Mouse (Mus musculus) heart, adult 8-10 months (tissue): ENCODE data around the gene Itpr3. TPM values are rescaled to one million over a fixed set of nuclear protein-coding genes. Genes with fewer than 3 reads are reported as not detected.

Experiments used
- DNase-seq: peaks from one replicate; pipeline ENCODE4 v3.0.0; 2022; ENCODE audit warnings: low spot score
- total RNA-seq, 4 experiments: library from RNA; stranded (reverse); gene quantifications; 2 replicates each; pipeline ENCODE4 v1.2.4; 2022

Itpr3 gene
- total RNA-seq, 4 experiments from 2014 or later, result 5.0 to 8.7 (median 6.8) TPM

DNA sequence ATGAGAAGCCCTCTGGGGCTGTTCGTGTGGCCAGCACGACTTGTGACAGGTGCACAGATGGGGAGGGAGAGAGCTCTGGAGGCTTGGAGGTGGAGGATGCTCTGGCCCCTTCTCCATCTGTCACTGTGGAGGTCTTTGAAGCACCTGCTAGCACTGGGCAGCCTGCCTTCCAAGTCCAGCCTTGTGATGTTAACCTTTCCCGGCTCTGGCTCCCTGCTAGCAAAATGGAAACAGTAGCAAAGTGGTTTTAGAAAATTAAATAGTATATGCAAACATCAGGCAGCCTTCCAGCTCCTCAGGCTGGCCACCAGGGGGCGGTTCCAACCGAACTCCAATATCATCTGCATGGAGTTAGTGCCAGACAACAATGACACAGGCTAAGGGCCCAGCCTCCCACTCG is 14.5 kb downstream of the Itpr3 start:
- no peak for DNase-seq

DNA sequence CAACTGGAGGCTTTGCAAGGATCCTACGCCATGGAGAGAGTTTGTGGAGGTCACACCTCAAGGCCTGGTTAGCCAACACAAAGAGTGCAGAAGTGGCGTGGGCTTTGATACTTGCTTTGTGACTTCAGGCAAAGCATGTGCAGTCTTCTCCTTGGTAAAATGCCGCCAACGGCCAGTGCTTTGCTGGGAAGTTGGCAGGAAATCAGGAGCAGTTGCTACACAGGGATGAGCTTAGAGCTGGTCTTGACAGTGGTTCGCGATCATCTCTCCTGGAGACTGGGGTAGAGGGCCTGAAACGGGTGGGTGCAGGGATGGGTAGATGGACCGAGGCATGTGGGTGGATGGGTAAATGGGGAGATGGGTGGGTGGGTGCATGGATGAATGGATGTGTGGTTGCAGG is 15.3 kb downstream of the Itpr3 start:
- no peak for DNase-seq

DNA sequence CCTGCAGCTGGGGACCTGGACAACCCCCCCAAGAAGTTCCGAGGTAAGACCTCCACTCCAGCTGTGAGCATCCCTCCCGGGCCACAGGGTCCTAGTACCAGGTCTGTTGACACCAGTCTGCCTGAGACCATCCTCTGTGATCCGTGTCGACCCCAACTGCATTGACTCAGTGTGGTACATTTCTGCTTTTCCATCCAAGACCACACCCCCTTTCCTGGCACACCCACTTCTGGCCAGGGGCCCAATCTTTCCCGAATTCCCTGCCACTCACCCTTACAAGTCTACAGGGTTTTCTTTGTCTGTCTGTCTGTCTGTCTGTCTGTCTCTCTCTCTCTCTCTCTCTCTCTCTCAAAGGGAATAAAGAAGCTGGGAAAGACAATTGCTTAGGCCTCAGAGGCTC is 16.0 kb downstream of the Itpr3 start:
- no peak for DNase-seq

DNA sequence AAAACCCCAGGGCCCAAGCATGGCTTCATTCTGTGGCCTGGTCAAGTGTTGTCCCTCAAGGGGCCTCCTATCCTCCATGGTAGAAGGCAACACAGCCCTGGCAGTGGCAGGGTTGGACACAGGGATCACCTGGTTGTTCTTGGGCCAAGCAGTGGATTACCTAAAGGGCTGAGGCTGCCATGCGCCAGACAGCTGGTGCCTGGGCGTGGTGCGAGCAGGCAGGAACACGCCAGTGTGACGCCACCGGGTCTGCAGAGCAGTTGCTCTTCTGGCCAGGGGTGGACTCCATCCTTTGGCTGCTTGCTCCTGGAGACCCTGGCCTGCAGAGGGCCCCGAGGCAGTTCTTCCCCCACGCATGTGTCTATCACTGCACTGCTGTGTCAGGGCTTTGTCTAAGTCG is 16.7 kb downstream of the Itpr3 start:
- DNase-seq, result no peak

DNA sequence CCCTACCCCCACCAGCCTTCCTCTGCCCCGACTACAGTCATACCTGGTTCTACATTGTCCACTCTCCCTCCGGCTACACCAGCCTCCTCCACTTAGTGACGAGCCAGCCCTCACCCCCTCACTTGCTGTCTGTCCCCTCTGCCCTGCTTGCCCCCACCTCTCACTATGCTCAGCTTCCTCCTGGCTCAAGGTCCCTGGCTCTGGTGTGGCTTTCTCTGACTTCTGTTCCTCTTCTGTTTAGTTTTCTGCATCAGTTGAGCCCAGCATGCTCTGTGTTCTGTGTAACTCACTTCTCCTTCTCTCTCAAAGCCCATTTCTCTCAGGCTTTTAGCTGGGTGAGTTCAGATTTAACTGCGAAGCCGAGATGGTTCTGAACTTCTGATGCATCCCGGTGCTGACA is 17.1 kb downstream of the Itpr3 start:
- no peak for DNase-seq

DNA sequence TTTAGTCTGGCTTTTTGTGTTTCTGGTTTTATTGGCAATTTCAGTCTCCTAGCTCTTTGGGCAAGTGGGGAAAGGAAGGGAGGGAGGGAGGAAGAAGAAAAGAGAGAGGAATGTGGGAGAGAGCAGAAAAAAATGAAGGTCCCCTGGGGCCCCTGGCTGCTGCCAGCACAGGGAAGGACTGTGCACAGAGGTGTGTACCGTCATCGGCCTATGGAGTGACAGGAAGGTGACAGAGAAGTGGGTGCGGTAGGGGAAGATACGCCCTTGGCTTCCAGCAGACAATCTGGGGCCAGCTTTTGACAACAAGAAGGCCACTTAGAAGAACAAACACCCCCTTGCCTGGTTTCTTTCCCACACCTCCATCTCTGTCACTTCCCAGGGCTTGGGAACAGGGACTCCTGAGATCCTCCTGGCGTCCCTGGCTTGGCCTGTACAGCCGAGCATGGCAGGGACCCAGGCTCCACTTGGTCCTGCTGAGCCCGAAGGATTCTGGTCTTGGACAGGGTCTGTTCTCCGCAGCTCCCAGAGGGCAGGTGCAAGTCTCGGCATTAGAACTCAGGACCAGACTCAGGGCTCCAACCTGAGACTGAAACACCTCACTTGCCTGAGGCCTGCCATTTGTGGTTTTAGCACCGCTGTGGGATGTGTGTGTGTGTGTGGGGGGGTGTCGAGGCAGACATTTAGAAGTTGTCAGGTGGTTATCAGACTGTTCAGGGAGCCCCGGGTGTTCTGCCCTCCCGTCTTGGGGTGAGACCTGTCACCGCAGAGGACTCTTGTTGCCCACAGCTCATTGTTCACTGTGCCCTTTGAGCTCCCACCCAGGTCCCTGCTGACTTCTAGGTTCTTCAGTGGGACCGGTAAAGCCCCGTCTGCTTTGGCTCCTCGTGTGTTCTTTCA is 18.0 kb downstream of the Itpr3 start:
- no peak for DNase-seq

DNA sequence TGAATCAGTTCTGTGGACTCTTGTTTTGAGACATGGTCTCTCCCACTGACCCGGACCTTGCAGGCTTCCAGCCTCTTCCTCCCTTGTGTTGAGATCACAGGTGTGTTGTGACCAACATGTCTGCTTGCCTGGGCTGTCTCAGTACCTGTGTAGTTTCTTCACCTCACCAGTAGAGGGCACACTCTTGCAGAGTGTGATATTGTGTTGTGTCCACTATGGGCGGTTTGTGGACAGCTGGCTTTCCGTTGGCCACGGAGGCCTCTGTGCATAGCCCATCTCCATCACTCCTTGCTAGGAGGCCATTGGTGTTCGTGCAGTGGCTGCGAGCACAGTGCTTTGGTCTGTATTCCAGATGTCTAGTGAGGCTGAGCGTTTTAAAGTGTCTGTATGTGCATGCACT is 20.0 kb downstream of the Itpr3 start:
- no peak for DNase-seq

DNA sequence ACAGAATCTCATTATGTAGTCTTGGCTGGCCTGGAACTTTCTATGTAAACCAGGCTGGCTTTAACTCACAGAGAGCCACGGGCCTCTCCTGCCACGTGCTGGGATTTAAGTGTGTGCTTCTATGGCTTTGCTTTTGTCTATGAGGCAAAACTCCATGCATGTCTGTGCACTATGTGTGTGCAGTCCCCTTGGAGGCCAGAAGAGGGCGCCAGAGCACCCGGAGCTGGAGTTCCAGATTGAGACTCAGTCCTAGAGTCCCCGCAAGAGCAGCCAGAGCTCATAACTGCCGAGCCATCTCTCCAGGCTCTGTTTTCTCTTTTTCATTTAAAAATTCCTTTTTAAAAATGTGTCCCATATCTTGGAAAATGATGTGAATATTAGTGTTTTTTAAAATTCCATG is 20.8 kb downstream of the Itpr3 start:
- no peak for DNase-seq

DNA sequence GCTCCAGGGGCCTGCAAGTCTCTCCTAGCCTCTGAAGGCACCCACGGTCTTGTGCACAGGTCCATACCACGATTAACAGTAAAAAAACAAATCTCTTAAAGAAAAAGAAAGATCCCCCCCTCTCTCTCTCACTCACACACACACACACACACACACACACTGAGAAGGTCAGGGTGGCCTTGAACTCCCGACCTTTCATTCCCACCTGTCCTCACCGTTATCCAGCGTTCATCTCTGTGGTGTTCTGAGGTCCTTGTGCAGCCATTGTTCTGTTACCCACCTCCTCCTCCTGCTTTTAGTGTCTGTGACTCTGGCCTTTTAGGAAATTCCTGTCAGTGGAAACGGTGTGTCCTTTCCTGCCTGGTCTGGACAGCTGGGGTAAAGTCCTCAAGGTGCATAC is 21.4 kb downstream of the Itpr3 start:
- DNase-seq, result no peak

DNA sequence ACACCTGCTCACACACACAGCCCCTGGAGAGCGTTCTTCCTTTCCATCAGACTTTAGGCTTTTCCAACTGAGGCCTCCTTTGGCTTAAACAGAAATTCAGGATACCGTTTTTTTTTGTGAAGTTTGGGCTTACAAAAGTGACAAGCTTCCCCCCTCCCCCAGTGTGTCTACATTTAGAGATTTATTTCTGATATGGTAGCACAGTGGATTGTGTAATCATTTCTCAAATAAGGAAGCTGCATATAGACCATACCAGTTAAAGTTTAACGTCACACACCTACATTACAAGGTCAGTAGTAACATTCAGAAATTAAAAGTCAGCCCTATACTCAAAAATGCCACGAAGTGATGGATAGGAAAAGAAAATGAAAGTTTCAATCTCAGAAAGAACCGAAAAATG is 24.8 kb downstream of the Itpr3 start:
- no peak for DNase-seq

DNA sequence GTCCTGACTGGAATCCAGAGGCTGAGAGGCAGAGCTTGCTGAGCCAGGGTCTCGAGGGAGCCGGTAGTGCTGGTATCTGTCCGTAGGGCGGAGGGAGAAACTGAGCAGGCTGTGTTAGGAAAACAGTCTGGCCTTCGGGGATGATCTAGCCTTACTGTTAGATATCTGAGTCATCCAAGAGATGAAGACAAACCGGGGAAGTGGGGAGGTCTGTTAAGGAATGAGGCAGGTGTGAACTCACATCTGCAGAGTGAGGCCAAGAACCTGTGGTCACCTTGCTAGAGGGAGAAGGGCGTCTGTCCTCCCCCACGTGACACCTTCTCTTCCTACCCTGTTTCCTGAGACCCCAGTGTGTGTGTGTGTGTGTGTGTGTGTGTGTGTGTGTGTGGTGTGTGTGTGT is 25.7 kb downstream of the Itpr3 start:
- no peak for DNase-seq

DNA sequence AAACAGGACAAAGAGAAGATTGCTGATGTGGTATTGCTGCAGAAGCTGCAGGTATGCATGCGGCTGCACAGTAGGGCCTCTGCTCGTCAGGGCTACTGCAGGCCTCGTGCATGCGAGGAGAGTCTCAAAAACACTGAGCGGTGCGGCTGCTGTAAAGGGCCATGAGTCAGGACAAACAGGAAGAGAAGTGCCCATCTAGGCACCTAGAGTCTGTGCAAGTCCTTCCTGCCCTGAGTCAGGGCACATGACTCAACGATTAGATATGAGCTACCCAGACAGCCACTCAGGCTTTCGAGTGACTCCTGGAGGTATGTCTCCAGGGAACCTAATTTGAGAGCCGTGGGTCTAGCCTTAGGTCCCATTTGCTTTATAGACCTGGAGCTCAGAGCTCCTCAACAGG is 26.5 kb downstream of the Itpr3 start:
- no peak for DNase-seq

DNA sequence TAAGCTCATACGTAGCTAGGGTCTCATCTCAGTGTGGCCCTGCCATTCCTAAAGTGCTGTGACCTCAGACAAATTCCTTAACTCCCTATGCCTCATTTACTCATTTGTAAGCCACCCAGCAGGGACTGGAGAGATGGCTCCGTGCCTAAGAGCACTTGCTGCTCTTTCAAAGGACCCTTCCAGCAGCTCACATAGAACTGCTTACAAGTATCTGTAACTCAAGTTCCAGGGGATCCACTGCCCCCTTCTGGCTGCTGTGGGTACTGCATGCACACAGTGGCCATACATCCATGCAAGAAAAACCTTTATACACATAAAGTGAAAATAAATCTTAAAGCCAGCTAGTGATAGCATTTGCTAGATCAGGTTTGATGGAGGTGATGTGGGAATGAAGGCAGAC is 28.6 kb downstream of the Itpr3 start:
- peak; percentile 21 for DNase-seq

DNA sequence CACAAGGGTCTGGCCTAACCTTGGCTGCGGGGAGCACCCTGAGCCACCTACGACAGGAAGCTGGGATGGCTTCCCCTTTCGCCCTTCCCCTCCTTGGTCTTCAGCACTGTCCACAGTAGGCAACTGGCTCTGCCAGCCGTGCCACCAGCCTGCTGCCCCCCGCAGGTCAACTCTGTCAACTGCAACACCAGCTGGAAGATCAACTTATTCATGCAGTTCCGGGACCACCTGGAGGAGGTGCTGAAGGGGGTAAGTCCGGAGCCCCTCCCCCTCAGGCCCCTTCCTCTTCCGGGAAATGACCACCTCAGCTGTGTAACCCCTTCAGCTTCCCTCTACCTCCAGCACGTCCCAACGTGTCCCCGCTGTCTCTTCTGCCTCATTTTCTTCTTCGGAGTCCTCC is 30.3 kb downstream of the Itpr3 start:
- no peak for DNase-seq

DNA sequence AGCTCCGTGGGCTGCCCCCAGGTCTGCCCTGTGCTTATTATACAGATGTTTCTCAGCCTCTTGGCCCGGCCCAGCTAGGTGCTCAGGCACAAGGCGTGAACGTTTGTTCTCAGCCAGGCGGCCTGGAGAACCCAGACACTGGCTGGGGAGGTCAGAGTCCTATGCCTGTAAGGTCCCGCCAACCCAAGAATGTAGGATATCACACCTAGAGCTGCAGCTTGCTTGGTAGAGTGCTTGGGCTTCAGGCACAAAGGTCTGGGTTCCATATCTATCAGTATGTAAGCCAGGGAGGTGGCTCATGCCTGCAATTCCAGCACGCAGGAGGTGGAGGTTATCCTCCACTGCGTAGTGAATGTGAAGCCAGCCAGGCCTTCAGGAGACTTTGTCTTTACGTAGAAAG is 33.0 kb downstream of the Itpr3 start:
- DNase-seq, result no peak

DNA sequence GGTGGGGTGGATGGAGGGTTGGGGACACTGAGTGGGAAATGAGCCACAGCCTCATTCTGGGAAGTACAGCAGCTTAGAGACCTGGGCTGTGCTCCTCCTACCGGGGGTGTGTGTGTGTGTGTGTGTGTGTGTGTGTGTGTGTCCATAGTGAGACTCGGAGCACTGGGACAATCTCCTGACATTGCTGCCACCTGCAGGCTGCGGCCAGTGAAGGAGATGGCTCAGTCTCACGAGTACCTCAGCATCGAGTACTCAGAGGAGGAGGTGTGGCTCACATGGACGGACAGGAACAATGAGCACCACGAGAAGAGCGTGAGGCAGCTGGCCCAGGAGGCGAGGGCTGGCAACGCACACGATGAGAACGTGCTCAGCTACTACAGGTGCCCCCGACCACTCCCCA is 38.6 kb downstream of the Itpr3 start:
- no peak for DNase-seq

DNA sequence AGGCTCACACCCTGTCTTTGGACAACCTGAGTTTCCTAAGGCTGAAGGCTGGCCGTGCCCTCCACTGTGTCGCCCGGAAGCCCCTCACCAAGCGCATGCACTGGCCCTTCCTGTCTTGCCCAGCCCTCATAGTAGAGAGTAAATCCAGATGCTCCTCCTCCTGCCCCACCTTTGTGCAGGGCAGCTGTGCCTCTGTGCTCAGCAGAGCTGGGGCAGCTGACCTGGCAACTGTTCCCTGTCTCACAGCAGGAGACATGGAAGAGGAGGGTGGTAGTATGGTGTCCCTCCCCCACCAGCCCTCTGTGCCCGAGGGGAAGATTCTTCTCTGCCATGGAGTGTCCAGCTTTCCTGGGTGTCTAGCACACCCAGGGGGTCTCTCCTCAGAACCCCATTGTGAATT is 44.6 kb downstream of the Itpr3 start:
- DNase-seq, result no peak

DNA sequence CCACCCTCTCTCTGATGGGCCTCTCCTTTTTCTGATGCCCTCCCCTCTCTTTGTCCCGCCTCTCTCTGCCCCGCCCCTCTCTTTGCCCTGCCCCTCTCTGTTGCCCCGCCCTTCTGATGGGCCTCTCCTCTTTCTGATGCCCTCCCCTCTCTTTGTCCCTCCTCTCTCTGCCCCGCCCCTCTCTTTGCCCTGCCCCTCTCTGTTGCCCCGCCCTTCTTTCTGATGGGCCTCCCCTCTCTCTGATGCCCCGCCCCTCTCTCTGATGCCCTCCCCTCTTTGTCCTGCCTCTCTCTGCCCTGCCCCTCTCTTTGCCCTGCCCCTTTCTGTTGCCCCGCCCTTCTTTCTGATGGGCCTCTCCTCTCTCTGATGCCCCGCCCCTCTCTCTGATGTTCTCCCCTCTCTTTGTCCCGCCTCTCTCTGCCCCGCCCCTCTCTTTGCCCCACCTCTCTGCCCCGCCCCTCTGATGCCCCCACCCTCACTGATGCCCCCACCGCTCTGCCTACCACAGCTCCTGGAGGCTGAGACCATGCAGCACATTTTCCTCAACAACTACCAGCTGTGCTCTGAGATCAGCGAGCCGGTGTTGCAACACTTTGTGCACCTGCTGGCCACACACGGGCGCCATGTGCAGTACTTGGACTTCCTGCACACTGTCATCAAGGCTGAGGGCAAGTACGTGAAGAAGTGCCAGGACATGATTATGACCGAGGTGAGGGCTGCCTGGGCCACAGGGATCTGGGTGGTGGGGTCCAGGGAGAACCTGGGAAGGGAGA is 48.8 kb downstream of the Itpr3 start:
- no peak for DNase-seq

DNA sequence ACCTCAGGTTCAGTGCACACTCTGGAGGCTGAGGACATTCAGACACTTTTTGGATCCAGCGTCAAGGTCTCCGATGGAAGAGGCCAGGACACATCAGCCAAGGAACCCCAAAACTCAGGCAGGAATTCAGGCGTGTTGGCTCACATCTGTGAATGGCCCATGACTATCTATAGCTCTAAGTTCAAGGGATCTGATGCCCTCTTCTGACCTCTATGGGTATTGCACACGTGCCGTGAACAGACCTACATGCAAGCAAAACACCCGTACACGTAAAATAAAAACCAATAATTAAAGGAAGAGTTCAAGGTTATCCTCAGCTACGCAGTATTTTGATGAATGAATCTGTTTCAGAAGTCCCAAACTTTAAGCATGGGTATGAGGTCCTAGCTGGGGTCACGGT is 49.6 kb downstream of the Itpr3 start:
- no peak for DNase-seq

DNA sequence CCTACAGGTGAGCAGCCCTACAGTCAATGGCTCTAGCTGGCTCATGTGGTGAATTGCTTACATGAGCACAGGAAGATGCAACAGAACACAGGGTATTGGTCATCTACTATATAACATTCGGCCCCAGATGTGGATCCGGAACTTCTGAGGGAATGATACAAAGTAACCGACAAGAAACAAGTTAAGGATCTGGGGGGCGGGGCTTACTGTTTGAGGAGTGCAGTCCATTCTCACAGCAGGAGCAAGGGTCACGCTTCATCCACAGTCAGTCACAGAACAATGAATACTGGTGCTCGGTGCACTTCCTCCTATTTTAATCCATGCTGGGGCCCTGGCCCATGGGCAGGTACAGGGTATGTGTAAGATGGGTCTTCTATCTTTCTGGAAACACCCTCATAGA is 50.8 kb downstream of the Itpr3 start:
- DNase-seq, result no peak

DNA sequence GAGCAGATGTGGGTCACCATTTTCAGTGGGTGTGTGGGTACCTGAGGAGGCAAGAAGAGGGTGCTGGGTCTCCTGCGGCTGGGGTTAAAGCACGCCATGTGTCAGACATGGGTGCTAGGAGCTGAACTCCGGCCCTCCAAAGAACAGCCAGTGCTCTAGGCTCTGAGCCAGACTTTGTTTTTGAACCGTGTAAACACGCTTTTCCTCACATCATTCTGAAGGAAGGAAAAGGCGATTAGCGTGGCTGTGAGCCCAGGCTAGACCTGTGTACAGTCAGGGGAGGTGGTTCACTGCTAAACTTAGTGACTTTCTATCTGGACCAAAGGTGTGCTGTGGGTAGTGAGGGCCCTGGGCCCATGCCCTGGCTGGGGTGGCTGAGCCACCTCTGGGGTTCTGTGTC is 53.0 kb downstream of the Itpr3 start:
- DNase-seq, result no peak

DNA sequence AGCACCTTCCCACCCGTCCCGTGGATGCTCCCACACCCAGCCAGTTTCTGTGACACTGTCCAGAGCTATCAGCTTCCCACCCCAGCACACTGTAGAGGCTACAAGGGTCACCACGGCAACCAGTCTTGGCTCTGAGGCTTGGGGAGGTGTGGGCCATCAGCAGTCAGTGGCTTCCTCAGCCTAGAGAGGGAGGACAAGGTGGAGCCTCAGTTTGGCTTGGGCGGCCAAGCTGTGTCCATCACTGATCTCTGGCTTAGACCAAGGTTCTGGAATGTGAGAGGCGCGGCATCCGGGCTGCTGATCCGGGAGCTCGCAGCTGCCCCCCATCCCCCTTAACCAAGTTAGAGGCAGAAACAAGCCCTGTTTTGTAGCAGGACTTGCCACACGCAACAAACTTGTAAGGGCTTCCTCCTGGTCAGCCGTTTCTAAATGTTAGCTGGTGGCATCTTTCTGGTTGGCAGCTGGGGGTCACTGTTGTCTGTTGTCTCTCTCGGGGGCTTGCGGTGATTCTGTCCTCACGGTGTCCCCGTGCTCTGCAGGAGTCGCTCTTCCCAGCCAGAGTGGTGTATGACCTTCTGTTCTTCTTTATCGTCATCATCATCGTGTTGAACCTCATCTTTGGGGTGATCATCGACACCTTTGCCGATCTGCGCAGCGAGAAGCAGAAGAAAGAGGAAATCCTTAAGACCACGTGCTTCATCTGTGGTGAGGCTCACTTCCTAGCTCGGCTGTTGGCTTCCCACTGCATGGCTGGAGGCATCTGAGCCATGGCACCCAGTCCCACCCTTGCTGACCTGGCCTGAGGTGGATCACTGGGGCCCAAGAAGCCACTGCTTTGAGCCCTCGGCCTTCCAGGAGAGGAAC is 61.8 kb downstream of the Itpr3 start:
- DNase-seq, result no peak
